Mouse (Mus musculus): Measurements from ENCODE around the gene Ccnd2.

Gene Ccnd2

DNA sequence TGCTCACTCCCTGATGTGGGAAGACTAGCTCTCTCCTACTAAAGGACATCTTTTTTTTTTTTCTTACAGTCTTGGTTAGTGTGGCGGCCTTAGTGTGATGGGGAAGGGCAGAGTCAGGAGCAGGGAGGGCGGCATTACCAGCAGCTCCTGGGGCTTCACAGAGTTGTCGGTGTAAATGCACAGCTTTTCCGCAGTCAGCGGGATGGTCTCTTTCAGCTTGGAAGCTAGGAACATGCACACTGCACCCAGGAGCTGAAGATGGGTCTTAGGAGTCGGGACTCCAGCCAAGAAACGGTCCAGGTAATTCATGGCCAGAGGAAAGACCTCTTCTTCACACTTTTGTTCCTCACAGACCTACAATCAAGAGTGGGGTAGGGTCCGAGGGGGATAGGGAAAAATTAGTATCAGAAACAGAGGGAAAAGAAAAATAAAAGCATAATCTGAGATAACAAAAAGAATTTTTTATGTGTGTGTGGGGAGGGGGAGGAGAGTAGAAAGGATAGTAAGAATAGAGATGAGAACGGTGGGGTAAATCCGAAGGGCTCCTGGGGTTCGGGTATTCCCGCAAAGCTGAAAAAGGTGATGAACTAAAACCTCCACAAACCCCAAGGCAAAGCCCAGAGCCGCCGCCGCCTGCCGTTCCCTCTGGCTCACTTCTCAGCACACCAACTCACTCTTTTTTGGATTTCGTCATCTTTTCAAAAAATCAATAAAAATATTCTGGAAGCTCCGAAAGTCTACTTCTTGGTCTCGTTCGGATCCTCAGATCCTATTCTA lies 3.3 kb downstream of the Ccnd2 start:
- WGBS = 13% methylated on average over 20 of the region's 20 CpGs

DNA sequence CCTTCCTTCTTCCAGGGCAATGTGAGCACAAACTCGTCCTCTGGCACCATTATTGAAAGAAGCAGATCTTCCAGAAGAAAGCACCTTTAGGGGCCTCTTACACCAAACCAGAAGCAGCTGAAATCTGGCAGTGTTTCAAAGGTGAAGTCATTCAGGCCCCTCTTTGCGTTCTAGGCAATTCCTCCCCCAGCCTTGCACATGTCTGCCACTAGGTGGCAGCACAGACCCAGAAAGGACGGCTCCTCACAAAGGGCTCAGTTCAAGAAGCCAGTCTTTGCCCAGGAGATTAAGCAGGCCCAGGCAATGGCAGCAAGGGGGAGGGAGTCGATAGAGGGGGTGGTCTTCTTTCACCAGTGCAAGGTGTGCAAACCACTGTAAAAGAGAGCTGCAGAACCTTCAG lies 4.3 kb downstream of the Ccnd2 start:
- WGBS = under 1% methylated on average over 4 of the region's 4 CpGs

DNA sequence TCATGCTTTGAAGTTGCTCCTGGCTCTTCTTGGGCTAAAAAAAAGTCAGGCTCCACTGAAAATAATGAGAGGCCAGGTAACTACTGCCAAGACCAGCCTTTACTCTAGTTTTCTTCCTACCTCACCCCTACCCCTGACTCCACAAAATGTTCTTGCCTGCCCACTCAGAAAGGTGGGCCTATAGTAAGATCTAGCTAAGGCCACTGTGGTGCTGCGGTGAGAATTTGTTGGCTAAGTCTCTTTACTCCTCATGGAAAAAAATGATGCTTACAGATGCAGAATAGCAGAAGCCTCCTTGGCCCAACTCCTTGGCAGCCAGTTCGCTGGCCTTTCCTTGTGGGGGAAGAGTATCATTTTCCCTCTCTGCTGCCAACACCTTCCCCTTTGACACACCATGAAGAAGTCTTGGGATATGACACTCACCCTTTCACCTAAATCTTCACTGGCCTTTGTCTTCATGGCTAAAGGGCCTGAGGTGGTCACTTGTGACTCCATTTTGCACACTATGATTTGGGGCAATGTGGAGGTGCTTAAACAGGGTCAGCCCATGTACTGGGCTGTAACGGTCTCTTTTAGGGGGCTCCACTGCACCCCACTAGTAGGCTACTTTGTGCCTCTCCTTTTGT lies 5.6 kb downstream of the Ccnd2 start:
- 68% methylated on average over 3 of the region's 3 CpGs for WGBS

DNA sequence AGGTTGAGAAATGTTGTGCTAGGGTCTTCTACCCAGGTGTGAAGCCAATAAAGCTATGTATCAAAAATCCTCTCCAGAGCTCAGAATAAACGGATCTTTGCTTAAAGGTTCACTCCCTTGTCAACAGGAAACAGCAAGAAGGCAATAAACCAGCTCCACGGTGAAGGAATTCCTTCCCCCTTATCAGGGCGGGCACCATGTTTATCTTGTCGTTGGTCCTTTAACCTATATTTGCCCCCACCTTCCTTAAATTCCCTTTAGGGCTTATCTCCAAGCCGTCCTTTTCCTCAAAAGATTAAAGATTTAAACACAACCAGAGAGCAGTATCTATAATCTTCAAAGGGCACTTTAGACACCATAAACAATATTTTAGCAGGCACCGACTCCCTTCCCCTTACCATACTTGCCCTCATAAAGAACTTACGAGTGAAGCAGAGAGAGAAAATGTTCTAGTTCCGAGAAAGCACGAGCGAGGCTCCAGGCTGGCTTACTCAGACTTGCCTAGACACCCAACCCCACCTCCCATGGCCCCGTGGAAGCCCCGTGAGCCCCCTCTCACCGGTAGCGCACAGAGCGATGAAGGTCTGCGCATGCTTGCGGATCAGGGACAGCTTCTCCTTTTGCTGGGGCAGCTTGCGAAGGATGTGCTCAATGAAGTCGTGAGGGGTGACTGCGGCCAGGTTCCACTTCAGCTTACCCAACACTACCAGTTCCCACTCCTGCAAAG lies 6.4 kb downstream of the Ccnd2 start:
- WGBS = 76% methylated on average over 20 of the region's 20 CpGs

DNA sequence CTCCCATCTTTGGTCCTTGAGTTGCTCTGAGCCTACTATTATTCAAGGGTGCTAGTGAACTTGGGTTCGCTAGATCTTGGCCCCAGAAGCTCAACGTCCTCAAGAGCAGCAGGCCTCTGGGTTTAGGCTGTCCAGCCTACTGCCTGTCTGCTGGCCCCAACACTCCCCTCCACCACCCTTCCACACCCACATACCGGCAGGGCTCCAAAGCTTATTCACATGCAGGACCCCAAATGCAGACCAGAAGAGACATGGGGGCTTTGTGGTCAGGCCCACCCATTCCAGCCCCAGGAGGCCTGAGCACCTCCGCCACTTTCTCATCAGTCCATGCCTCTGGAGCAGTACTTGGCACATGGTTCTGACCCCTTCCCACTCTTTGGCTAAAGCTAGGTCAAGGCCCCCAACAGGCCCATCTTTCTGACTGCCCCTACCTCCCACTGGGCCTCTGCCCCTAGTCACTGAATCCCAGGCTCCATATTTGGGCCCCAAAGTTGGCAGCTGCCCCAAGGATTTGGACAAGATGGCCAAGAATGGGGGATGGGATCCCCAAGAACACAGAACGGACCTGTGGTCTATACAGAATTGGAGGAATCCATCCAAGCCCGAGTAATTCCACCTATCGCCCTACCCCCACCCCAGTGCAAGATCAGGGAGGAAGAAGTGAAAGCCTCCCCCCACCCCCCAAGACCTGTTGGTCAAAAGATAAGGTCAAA lies 8.3 kb downstream of the Ccnd2 start:
- WGBS = 75% methylated on average over 7 of the region's 7 CpGs

DNA sequence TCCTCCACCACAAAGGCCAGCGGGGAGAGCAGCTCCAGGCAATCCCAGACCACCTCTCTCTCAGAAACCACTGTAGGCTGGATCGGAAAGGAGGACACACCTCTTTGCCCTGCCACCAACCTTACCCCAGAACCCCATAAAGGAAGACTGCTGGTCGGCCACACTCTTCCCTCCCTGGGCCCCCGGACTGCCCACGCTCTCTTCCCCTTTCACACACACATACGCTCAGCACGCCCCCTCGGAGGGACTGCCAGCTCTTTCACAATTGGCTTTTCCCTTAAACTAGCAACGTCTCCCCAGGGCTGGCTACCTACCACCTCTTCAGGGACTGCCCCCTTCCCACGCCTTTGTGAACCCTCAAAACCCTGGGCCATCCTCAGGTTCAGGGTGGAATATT lies 8.9 kb downstream of the Ccnd2 start:
- WGBS = 54% methylated on average over 10 of the region's 10 CpGs

DNA sequence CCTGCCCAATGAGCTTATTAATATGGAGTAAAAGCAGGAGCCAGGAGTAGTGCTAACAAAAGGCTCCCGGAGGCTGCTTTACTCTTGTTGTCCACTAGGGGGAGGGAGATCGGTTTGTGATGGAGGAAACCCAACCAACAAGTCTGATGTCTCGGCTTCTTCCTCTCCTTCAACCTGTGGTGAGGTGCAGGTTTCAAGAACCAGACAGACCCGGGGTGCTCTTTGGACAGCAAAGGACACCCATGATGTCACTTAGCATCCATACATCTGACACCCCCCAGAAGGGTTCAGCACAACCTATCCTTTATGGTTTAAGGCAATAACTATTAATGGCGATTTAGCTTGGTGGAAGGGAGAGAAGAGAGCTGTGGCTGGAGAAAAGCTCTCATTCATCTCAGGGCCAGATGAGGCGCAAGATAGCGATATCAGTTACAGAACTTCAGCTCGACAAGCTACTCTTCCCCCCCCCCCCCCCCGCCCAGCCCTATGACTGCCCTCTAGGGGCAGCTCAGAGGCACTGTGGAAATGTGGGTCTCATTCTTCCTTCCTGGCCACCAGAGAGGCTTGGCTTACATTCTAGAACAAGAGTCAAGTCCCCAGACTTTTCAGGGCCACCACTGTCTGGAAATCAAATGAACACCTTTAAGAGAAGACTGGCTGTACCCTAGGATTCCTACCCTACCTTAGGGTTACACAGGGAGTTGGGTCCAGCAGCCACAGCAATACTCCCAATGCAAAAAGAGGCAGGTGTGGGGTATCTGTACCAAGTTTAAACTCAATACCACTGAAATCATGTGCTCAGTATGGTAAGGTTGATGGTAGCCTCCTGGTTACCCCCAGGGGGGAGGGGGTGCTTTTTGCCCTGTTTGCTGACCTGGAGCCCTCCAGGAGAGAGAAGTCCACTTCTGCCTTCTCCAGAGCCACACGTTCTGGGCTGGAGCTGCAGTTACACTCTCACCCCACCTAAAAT lies 9.6 kb downstream of the Ccnd2 start:
- WGBS = 15% methylated on average over 10 of the region's 10 CpGs

DNA sequence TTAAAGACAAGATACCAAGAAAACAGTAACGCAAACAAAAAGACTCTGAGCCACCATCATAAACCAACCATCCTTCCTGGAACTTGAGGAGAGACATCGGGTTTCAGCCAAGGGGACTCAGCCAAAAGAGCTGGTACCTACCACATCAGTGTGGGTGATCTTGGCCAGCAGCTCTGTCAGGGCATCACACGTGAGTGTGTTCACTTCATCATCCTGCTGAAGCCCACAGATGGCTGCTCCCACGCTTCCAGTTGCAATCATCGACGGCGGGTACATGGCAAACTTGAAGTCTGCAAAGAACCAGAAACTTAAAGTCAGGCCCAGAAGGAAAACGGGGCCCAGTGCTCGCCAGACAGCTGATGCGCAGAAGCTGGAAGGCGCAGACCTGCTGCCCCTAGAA lies 13.0 kb downstream of the Ccnd2 start:
- WGBS = 56% methylated on average over 11 of the region's 11 CpGs

DNA sequence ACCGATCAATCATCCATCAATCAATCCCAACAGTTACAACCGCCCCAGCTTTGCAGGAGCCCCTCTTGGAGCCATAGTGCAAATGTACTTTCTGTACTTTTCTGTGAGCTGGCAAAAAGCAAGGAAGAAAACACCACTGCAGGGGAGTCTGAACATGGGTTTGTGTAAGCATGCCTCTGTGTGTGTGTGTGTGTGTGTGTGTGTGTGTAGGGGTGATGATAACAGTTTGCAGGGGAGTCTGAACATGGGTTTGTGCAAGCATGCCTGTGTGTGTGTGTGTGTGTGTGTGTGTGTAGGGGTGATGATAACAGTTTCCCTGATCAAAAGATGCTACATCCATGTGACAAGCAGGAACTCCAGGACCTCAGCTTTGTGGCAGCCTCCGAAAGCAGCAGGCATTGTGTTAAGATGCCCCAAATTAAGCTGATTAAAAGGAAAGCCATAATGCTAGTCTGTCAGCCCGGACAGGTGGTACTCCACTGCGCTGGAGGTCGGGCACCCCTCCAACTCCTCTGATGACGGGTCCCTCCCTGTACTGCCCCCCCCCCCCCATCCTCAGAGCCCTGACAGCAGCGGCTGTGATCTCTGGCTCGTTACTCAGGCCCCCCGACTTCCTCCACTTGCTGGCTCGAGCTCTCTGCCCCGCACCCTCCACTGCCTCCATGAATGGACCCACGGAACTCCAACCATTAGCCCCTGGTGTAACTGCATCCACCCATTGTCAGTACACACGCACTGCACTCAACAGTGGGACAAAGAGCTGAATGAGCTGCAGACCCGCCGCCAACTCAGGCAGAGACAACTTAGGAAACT lies 18.4 kb downstream of the Ccnd2 start:
- 36% methylated on average over 16 of the region's 16 CpGs for WGBS

DNA sequence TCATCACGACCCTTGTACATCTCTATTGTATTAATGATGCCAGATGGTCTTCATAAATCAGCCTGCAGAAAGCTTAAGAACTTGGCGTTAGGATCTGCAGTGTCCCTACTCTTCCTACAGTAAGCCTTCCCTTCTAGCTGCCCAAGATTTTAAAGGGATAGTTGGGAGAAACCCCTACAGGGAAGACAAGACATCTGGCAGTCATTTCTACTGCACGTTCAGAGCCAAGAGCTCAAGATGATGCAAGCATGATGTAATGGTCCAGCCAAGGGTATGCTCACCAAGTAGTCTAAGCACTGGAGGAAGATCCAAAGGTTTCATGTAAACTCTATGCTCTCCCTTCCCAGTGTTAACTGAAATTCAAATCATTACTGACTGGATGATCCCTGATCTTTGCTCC lies 19.3 kb downstream of the Ccnd2 start:
- 63% methylated on average over 3 of the region's 3 CpGs for WGBS

DNA sequence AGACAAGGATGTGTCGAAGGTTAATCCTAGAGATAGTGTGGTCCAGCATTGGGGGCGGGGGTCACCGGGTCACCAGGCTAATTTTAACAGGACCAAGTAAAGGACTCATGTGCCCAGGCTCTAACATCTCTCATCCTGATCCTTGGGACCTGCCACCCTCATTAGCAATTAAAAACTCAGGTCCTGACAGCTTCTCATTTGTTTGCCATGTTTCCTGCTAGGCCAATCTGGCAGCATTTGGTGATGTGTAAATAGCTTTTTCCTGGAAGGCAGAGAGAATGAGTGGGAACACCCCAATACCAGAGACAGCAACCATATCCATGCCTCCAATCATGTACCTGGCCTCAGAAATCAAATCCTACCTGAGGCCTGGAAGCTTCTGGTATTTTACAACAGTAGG lies 20.0 kb downstream of the Ccnd2 start:
- 76% methylated on average over 3 of the region's 3 CpGs for WGBS

DNA sequence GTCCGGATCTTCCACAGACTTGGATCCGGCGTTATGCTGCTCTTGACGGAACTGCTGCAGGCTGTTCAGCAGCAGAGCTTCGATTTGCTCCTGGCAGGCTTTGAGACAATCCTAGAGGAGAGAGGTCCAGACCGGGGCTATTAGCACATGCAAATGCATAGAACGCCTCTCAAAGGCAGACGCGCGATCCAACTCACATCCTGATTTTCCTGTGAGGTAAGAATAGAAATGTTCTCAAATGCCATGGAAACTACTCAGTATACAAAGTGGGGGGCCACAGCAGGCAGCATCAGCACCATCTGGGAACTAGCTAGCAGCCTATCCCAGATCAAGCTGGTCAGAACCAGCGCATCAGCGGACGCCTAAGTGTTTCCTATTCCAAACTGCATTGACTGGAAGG lies 21.6 kb downstream of the Ccnd2 start:
- 31% methylated on average over 13 of the region's 13 CpGs for WGBS

DNA sequence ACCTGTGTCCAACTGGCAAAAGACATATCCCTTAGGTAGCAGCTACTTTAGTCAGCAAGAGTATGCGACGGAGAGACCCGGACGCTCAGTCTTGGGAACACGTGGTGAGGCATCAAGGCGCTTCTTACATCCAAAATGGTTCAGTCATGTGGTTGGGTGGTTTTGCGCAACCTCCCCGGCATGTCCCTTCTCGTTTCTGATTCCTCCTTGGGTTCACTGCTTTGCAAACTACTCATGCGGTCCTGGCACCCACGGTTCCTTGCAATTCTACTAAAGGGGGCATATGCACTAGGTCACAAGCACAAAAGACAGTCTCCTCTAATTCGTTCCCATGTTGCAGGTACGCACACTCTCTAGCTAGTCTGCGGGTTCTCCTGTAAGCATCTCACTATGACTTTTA lies 22.3 kb downstream of the Ccnd2 start:
- 92% methylated on average over 14 of the region's 14 CpGs for WGBS

DNA sequence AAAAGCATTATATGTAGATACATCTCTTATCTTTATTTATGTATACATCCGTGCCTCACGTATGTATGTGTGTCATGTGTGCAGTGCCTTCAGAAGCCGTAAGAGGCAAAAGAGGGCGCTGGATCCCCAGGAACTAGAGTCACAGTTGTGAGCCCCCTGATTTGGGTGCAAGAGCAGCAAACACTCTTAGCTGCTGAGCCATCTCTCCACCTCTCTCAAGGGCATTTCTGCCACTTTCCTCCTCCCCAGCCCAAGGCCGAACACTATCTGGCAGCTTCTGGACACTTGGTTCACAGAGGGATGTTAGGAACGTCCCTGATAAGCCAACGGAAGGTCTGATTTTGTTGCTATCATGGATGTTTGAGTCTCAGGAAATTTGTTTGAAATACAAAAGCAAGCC lies 28.5 kb downstream of the Ccnd2 start:
- WGBS = 94% methylated on average over 7 of the region's 7 CpGs

DNA sequence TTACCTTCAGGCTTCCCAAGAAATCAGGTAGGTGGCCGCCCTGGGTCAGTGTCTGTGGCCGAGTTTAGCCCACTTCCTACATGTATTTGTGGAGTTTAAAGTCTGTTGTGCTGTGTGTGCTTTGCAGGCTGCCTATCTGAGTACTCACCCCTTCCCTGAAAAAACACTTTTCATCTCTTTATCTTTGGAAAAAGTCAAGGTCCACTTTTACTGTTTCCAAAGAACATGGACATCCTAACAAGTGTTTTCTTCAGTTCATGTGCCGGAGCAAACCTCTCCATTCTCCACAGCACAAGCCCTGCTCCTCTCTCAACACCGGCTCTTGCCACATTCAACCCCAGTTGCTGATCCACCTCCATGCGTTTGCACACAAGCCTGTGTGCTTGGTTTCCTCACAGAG lies 29.0 kb downstream of the Ccnd2 start:
- 88% methylated on average over 5 of the region's 5 CpGs for WGBS

DNA sequence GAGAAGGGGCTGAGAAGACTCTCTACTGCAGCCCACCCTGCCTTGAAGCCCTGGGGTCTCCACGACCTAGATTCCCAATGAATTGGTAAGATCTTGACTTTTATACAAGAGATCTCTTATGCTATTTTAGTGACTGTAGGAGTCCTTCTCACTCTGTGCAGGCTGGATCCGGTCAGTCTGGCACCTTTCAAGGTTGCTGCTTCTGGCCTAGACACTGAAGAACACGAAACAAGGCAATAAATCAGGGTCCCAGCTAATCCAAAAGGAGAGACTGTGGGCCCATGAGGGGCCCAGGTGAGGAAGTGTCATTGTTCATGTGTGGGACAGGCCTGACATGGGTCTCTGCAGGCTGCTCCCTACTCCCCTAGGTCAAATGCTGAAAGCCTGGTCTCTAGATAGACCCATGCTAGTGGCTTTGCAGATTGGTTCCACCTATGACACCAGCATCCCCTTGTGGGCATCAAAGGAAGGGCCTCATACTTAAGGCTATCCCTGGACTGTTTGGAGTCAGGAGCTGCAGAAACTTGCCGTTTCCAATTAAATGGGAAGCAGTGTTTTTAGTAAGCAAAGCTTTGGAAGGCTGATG lies 29.7 kb downstream of the Ccnd2 start:
- WGBS = 65% methylated on average over 4 of the region's 4 CpGs

DNA sequence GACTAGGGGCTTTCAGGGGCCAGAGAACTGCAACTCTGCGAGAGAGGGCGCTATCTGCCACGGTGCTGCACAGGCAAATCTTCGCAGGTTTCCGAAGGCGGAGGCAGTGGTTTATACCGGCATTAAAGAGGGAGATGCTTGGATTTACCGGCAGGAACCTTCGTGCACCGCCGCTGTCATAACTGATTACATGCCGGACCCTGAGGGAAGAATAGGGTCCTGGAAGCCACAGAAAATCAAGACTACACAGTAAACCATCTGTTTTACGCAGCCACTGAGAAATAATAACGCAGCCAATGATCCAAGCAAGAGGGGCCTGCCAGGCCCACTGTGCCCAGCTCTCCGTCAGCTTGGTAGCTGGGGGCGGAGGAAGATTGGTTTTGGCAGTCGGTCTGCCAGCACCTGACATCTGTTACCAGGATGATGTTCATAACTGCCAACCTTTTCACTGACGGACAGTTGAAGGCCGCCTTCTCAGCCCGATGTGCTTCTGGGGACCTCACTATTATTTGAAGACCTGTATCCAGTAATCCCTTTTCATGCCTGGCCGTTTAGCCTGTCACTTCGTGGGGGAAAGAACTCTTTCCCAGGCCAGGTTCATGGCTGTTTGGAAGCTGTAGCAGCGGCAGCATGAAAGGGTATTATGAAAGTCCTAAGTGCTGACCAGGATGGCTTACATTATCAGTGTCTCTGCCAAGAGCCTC lies 37.1 kb downstream of the Ccnd2 start:
- WGBS = 64% methylated on average over 23 of the region's 23 CpGs

DNA sequence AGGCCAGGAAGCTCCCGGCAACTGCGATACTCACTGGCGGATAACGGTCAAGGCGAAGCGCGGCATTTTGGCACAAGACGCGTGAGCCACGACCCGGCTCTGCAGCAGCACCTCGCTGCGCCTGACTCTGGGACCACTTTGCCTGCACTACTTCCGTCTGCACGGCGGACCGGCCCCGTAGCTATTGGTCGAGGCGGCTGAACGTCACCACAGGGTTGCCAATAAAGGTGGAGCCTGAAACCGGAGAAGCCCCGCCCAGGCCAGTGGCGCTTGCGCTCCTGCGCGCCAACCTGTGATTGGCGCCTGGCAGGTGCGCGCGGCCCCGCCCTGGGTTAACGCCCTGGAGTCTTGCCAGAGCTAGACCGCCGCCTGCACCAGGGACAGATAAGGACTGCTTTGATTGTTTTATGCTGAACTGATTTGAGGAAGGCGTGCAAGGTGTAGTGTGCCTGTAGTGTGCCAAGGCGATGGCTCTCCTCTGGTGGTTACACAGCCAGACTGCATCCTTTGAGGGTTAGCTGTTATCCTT lies 42.5 kb downstream of the Ccnd2 start, which contains the start of gene Tigar:
Gene Tigar, minus strand, starts transcription at position 156 of the 529 bp plus-strand sequence.
- WGBS = under 1% methylated on average over 37 of the region's 37 CpGs

Data from cerebral cortex, adult 2 months (tissue).